Mouse (Mus musculus): ENCODE measurements around the gene Rimbp2. TPM values are rescaled to one million over a fixed set of nuclear protein-coding genes. Genes with fewer than 3 reads are reported as not detected.
"Not testable (repeated sequence)": the region's sequence is repeated elsewhere in the genome, so short reads cannot be mapped to it uniquely, and the experiment has no call there.

Gene Rimbp2
- polyA plus RNA-seq (2015; fragmentation: Nextera tagmentation; extraction: Ambion mirVana) = 0.18 and 0.19 TPM in 2 replicates

DNA sequence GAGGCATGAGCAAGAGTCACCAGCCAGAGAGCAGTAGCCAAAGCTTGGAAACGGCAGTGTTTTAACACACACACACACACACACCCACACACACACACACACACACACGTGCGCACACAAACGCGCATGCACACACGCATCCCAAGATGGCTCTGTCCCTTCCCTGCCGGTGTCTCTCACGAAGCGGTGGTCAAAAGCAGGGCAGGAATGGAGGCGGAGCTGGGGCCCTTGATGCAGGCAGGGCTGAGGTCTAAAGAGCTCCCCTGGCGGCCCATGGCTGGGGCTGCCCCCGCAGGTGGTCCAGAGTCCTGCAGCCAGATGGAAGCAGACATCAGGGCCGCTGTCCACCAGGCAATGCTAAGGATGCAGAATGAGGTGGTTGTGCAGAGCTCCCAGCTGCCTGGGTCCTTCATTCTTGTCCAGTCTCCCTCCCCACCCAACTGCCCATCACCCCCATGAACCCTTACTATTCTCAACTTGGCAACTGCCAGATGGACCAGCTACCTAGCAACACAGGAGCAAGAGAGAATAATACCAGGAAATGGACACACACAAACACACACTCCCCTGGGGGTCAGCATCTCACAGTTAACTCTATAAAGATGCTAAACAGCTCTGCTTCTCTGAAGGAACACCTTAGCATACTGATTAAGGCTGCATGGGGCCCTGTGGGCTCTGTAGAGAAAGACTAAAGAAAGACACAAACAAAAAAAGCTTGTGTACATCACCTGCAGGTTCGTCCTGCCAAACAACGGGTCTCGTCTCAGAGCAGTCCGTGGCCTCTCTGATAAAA, at the start of gene Rimbp2:
Rimbp2 (minus strand) TSS at position 209 of the 793 bp plus-strand sequence.
- Histone ChIP-seq H3K4me3 (peak within 1 kb of the TSS; percentile 42), H3K36me3 (no peaks in the 10 kb centered on the region), H3K4me1 (peaks cover 16% of the 10 kb centered on the region), H3K27ac (no peak within 1 kb of the TSS), H3K27me3 (peaks cover 33% of the 10 kb centered on the region), H3K9me3 (no peaks in the 10 kb centered on the region), H3K9ac (peak within 1 kb of the TSS; percentile 62), H3K4me2 (peak within 1 kb of the TSS; percentile 77)
- WGBS = 12% methylated on average over 16 of the region's 17 CpGs
- ATAC-seq (ENCODE audit: insufficient number of reproducible peaks, insufficient read depth, low FRiP score, low TSS enrichment, low read depth) = 0 out of 2 replicates have a peak, but pooled peaks have one; percentile 38

DNA sequence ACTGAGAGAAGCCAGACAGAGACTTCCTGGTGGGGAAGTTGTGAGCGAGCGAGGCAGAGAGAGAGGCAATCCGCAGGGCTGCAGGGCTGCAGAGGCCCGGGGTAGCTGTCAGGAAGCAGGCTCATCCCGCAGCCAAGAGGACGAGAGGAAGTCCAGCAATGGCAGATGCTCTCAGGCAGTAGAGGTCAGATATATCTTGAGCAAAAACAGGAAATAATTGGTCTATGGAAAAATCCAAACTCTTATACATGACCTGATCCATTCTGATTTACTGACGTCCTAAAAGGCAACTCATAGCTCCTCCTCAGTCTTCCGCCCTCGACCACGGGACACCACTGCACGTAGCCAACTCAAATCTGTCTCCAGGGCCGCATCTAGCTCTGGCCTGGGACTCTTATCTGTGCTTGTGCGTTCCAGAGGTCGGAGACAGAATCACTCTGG, 49.3 kb upstream of the Rimbp2 start:
- Histone ChIP-seq H3K9ac (0 out of 2 replicates have a peak overlapping the region, but pooled peaks have one; percentile 46), H3K9me3 (no peaks in the 10 kb centered on the region), H3K4me3 (no peak overlapping the region), H3K4me2 (no peak overlapping the region), H3K36me3 (peaks cover 30% of the 10 kb centered on the region), H3K27ac (no peak overlapping the region), H3K4me1 (peaks cover 35% of the 10 kb centered on the region), H3K27me3 (no peaks in the 10 kb centered on the region)
- WGBS = 56% methylated on average over 14 of the region's 14 CpGs
- ATAC-seq (ENCODE audit: insufficient number of reproducible peaks, insufficient read depth, low FRiP score, low TSS enrichment, low read depth) = no peak

DNA sequence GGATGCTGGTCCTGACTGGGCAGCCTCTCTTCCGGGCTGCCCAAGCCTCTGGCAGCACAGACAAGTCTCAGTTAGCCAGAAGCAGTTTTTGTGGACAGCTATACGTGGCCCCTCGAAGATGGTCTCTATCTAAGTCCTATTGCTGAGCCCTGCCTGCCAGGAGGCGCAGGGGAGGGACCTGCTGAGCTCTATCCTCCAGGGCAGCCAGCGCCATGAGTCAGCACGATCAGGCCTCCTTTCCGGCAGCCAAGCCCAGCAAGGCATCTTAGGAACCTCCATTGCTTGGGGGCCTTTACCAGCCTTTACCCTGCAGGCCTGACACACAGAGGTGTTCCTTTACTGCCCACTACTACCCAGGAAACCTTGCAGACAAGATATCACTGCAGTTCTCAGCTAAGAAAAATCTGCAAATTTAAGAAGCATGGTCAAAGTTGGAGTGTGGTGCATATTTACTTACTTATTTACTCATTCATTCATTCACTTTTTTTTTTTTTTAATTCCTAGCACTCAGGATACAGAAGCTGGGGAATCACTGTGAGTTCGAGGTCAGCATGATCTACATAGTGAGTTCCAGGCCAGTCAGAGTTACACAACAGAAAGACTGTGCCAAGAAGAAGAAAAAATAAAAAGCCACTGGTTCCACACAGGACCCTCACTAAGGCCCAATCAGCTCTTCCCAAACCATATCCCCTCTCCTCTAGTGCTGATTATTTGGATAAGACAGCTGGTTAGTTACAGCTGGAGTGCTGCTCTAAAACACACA, 47.6 kb upstream of the Rimbp2 start:
- H3K27me3 ChIP-seq = no peaks in the 10 kb centered on the region
- H3K36me3 ChIP-seq = peaks cover 40% of the 10 kb centered on the region
- H3K4me3 ChIP-seq = no peak overlapping the region
- peaks cover 21% of the 10 kb centered on the region for H3K4me1 ChIP-seq
- peak overlapping the region; percentile 46 for H3K9ac ChIP-seq
- 46% methylated on average over 8 of the region's 8 CpGs for WGBS
- no peak overlapping the region for H3K4me2 ChIP-seq
- no peaks in the 10 kb centered on the region for H3K9me3 ChIP-seq
- H3K27ac ChIP-seq = 0 out of 2 replicates have a peak overlapping the region, but pooled peaks have one; percentile 55
- no peak for ATAC-seq (ENCODE audit: insufficient number of reproducible peaks, insufficient read depth, low FRiP score, low TSS enrichment, low read depth)

DNA sequence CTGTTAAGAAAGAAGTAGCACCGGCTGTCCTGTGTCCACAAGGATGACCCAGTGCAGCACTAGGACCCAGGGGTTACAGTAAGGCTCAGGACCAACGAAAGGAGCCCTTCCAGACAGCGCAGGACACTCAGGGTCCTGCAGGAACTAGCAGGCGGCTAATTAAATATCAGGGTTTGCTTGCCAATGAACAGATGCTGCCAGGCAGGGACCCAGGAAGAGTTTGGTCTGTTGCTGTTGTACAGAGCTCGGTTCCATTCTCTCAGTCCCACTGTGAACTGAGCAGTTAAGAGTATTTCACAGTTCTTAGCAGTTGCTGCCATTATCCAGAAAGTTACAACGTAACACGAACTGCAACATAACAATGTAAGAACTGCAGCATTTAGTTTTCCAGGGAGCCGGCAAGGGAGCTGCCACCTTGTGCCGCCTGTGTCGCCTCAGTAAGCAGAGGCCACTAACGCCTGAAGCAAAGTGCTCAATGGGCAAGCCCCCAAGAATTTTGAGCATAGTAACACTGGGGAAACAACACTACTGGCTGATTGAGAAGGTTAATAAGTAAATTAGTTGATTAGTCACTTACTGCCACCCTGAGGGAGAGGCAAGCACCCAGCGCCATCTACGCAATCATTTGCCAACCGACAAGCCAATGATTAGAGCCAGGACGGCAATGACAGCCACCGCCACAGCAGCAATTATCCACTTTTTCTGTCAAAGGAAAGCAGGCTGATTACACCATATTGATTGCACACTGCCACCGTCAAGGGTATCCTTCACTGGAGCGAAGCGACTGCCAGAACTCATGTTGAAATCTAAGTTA, 34.1 kb upstream of the Rimbp2 start:
- no peak overlapping the region for H3K4me2 ChIP-seq
- ATAC-seq (ENCODE audit: insufficient number of reproducible peaks, insufficient read depth, low FRiP score, low TSS enrichment, low read depth) = no peak
- 70% methylated on average over 19 of the region's 19 CpGs for WGBS
- peaks cover 69% of the 10 kb centered on the region for H3K36me3 ChIP-seq
- no peak overlapping the region for H3K27ac ChIP-seq
- no peak overlapping the region for H3K4me3 ChIP-seq
- no peak overlapping the region for H3K9ac ChIP-seq
- H3K9me3 ChIP-seq = no peaks in the 10 kb centered on the region
- no peaks in the 10 kb centered on the region for H3K4me1 ChIP-seq
- H3K27me3 ChIP-seq = no peaks in the 10 kb centered on the region

DNA sequence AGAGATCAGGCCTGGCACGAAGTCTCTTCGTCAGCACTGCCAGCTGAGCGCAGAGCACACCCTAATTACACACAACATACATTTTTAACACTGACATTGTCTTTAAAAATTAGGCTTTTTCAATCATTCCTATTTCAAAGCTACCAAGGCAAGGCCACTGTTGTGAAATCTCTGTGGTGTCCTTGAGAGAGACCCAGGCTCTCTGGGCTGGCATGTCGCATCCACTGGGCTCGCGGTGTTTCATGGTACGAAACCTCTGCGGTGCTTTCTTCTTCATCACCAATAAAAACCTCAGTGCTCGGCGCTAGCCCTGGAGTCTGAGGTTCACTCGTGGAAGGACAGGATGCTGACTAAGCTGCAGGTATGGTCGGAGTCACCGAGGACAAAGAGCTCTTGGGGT, 32.7 kb upstream of the Rimbp2 start:
- Histone ChIP-seq H3K27me3 (no peaks in the 10 kb centered on the region), H3K4me2 (no peak overlapping the region), H3K4me3 (no peak overlapping the region), H3K36me3 (peaks cover 55% of the 10 kb centered on the region), H3K9me3 (no peaks in the 10 kb centered on the region), H3K4me1 (no peaks in the 10 kb centered on the region), H3K9ac (no peak overlapping the region), H3K27ac (no peak overlapping the region)
- WGBS = 93% methylated on average over 13 of the region's 13 CpGs
- no peak for ATAC-seq (ENCODE audit: insufficient number of reproducible peaks, insufficient read depth, low FRiP score, low TSS enrichment, low read depth)

DNA sequence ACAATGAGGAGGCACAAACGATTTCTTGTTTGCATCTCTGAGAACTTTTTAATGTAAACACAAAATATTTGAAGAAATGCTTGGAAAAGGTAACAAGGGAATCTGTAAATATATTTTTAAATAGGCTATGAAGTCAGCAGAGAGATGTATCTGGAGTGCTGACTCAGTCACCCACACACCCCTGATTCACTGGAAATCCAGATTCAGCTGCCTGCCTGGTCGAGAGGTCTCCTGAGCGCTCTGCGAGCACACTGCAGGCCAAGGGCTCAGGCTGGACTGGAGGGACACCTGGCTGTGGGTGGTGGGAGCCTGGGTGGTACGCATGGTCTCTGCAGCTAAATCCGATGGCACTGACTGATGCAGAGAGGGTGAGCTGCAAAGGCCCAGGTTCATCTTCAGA, 31.2 kb upstream of the Rimbp2 start:
- ATAC-seq (ENCODE audit: insufficient number of reproducible peaks, insufficient read depth, low FRiP score, low TSS enrichment, low read depth) = no peak

DNA sequence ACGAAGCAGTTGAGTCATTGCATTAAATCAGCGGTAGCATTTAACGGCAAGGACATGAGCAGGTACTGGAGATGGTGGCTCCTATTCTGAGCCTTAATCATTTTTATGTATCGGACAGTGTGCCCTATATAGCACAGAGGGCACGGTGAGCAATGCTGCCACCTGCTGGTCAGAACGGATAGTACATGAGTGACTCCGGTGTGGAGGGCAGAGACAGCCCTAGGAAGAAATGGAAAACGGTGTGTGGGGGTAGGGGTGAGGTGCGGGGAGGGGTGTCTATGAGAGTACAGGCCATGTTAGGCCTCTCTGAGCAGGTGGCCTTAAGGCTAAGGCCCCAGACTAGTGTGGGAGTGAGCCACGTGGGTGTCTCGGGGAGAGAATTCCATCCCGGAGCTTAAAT, 28.3 kb upstream of the Rimbp2 start:
- Histone ChIP-seq H3K27ac (no peak overlapping the region), H3K9ac (no peak overlapping the region), H3K4me3 (no peak overlapping the region), H3K4me1 (no peaks in the 10 kb centered on the region), H3K27me3 (no peaks in the 10 kb centered on the region), H3K9me3 (no peaks in the 10 kb centered on the region), H3K4me2 (no peak overlapping the region), H3K36me3 (peaks cover 26% of the 10 kb centered on the region)
- WGBS = 26% methylated on average over 12 of the region's 12 CpGs
- ATAC-seq (ENCODE audit: insufficient number of reproducible peaks, insufficient read depth, low FRiP score, low TSS enrichment, low read depth) = peak; percentile 38; the same call in 1 of the 2 replicates

More for the DNA sequence above, 31.2 kb upstream of the Rimbp2 start:
- Histone ChIP-seq H3K9me3 (no peaks in the 10 kb centered on the region), H3K4me2 (no peak overlapping the region), H3K27ac (no peak overlapping the region), H3K9ac (no peak overlapping the region), H3K4me3 (no peak overlapping the region), H3K4me1 (no peaks in the 10 kb centered on the region), H3K27me3 (no peaks in the 10 kb centered on the region), H3K36me3 (peaks cover 44% of the 10 kb centered on the region)
- WGBS = 91% methylated on average over 6 of the region's 6 CpGs

DNA sequence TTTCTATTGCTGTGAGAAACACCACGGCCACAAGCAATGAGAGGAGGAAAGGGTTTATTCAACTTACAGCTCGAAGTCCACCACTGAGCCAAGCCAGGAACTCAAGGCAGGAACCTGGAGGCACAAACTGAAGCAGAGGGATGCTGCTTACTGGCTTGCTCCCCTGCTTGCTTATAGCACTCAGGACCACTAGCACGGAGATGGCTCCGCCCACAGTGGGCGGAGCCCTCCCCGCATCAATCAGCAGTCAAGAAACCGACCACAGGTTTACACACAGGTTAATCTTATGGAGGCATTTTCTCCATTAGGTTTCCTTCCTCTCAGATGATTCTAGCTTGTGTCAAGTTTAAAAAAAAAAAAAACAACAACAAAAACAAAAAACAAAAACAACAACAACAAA, 27.6 kb upstream of the Rimbp2 start:
- Histone ChIP-seq H3K9ac (no peak overlapping the region), H3K27me3 (no peaks in the 10 kb centered on the region), H3K36me3 (peaks cover 19% of the 10 kb centered on the region), H3K4me3 (no peak overlapping the region), H3K4me1 (no peaks in the 10 kb centered on the region), H3K9me3 (no peaks in the 10 kb centered on the region), H3K4me2 (no peak overlapping the region), H3K27ac (no peak overlapping the region)
- no peak for ATAC-seq (ENCODE audit: insufficient number of reproducible peaks, insufficient read depth, low FRiP score, low TSS enrichment, low read depth)
- WGBS = 67% methylated on average over 7 of the region's 7 CpGs

DNA sequence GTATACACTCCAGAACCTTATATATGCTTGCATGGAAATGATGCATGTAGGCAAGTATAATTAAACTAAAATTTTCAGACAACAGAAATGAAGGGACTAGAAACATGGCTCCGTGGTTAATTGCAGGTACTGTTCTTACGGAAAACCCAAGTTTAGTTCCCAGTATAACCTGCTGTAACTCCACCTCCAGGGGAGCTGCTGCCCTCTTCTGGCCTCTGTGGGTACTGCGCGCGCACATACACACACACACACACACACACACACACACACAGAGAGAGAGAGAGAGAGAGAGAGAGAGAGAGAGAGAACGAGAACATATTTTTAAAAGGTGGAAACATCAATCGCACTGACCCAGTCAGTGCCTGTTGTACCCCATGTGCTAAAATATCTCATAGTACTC, 25.7 kb upstream of the Rimbp2 start:
- no peak for ATAC-seq (ENCODE audit: insufficient number of reproducible peaks, insufficient read depth, low FRiP score, low TSS enrichment, low read depth)
- Histone ChIP-seq H3K36me3 (no peaks in the 10 kb centered on the region), H3K27me3 (no peaks in the 10 kb centered on the region), H3K9ac (no peak overlapping the region), H3K4me2 (no peak overlapping the region), H3K9me3 (no peaks in the 10 kb centered on the region), H3K4me3 (no peak overlapping the region), H3K27ac (no peak overlapping the region), H3K4me1 (no peaks in the 10 kb centered on the region)
- 93% methylated on average over 7 of the region's 7 CpGs for WGBS

DNA sequence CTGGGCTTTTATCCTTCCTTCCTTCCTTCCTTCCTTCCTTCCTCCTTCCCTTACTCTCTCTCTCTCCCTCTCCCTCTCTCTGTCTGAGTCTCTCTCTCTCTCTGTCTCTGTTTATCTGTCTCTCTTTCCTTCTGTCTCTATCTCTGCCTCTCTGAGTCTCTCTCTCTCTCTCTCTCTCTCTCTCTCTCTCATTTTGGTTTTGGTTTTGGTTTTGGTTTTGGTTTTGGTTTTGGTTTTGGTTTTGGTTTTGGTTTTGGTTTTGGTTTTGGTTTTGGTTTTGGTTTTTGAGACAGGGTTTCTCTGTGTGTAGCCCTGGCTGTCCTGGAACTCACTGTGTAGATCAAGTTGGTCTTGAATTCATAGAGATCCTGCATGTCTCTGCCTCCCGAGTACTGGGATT, 24.2 kb upstream of the Rimbp2 start:
- H3K27ac ChIP-seq; H3K4me1 ChIP-seq; H3K27me3 ChIP-seq; H3K36me3 ChIP-seq; ATAC-seq (ENCODE audit: insufficient number of reproducible peaks, insufficient read depth, low FRiP score, low TSS enrichment, low read depth); H3K4me2 ChIP-seq; H3K9me3 ChIP-seq; H3K4me3 ChIP-seq; H3K9ac ChIP-seq: not testable (repeated sequence)
- WGBS = 68% methylated on average over 1 of the region's 1 CpGs

DNA sequence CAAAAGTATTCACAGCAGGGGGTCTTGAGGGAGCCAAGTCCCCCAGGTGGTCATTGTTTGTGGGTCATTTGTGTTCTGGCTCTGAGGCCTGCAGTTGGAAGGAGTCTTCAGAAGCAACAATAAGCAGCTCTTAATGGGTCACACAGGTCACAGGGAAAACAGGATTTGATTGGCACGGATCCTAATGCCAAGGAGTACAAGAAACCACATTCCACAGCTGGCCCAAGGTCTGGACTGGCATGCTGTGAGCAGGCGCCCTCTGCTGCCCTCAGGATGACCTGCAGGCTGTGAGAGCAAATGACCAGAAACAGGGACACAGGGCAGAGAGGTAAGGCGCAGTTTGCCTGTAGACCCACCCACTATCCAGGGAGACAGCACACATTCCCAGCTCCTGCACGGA, 23.0 kb upstream of the Rimbp2 start:
- Histone ChIP-seq H3K36me3 (no peaks in the 10 kb centered on the region), H3K4me2 (no peak overlapping the region), H3K27me3 (no peaks in the 10 kb centered on the region), H3K9ac (no peak overlapping the region), H3K27ac (no peak overlapping the region), H3K4me1 (no peaks in the 10 kb centered on the region), H3K9me3 (no peaks in the 10 kb centered on the region), H3K4me3 (no peak overlapping the region)
- 25% methylated on average over 4 of the region's 4 CpGs for WGBS
- ATAC-seq (ENCODE audit: insufficient number of reproducible peaks, insufficient read depth, low FRiP score, low TSS enrichment, low read depth) = no peak

Data from embryonic facial prominence, embryonic 13.5 days (tissue).